Mouse (Mus musculus) forebrain, embryonic 16.5 days (tissue): Measurements from ENCODE around the gene Gpc2. TPM values are rescaled to one million over a fixed set of nuclear protein-coding genes. Genes with fewer than 3 reads are reported as not detected.

Experiments used
- ATAC-seq: fragments of 200-750 bp; cut with Nextera tagmentation; 2 replicates; pipeline ENCODE4 v1.8.0; 2017; ENCODE audit warnings: mild to moderate bottlenecking, moderate library complexity
- H3K27ac ChIP-seq: fragments of 300-500 bp; sonication (generic); 2 replicates; pipeline ENCODE4 v1.5.1; 2014; ENCODE audit warnings: low read length, control low read depth
- H3K27me3 ChIP-seq: fragments of 300-500 bp; sonication (generic); replicated peaks from 2 replicates; pipeline ENCODE4 v1.6.1; 2014; ENCODE audit warnings: low read length; ENCODE audit not compliant: control insufficient read depth, insufficient read depth
- H3K36me3 ChIP-seq: fragments of 300-500 bp; sonication (generic); 2 replicates; pipeline ENCODE4 v1.6.1; 2014; ENCODE audit not compliant: control insufficient read depth, insufficient read depth
- H3K4me1 ChIP-seq: fragments of 300-500 bp; sonication (generic); replicated peaks from 2 replicates; pipeline ENCODE4 v1.6.1; 2014; ENCODE audit warnings: low read length; ENCODE audit not compliant: control insufficient read depth, insufficient read depth
- H3K4me2 ChIP-seq: fragments of 300-500 bp; sonication (generic); 2 replicates; pipeline ENCODE4 v1.6.1; 2014; ENCODE audit warnings: mild to moderate bottlenecking, low read length, control low read depth
- H3K4me3 ChIP-seq: fragments of 300-500 bp; sonication (generic); replicated peaks from 2 replicates; pipeline ENCODE4 v1.5.1; 2014; ENCODE audit warnings: mild to moderate bottlenecking, low read length, control low read depth
- H3K9ac ChIP-seq: fragments of 300-500 bp; sonication (generic); replicated peaks from 2 replicates; pipeline ENCODE4 v1.6.1; 2014; ENCODE audit warnings: low read depth, low read length, control low read depth
- H3K9me3 ChIP-seq: fragments of 300-500 bp; sonication (generic); 2 replicates; pipeline ENCODE4 v1.6.1; 2016; ENCODE audit warnings: low read length; ENCODE audit not compliant: control insufficient read depth
- WGBS: fragments of 180-500 bp; shearing (Covaris S2); extraction: QIAGEN DNeasy Blood & Tissue Kit; methylation state at CpG from one replicate; pipeline ENCODE4 v1.1.7; 2014; 5-methylcytosine and 5-hydroxymethylcytosine counted together
- polyA plus RNA-seq: library from polyadenylated mRNA; unstranded; fragments of >200 nt; fragmentation: Nextera tagmentation; extraction: Ambion mirVana; gene quantifications from 2 replicates; pipeline ENCODE4 v1.2.1, GENCODE M21; 2015

Gene Gpc2
- polyA plus RNA-seq, 1 experiment from 2014 or later = 245 TPM

- H3K27ac ChIP-seq = no peak overlapping the region
- no peak for ATAC-seq
- no peaks in the 10 kb centered on the region for H3K4me1 ChIP-seq
- WGBS = 91% methylated on average over 3 of the region's 3 CpGs
- no peak overlapping the region for H3K9ac ChIP-seq
- H3K4me2 ChIP-seq = no peak overlapping the region
- H3K36me3 ChIP-seq = no peaks in the 10 kb centered on the region
- H3K27me3 ChIP-seq = no peaks in the 10 kb centered on the region
- H3K9me3 ChIP-seq = no peaks in the 10 kb centered on the region
- H3K4me3 ChIP-seq = no peak overlapping the region
Observed at GRCm38 (mm10) chr5:138229511-138229910, 50.3 kb downstream of the Gpc2 start.

GRCm38 (mm10) chr5:138228026-138228425, 51.8 kb downstream of the Gpc2 start:
- no peak for ATAC-seq
- Histone ChIP-seq H3K27me3 (no peaks in the 10 kb centered on the region), H3K4me3 (no peak overlapping the region), H3K4me2 (no peak overlapping the region), H3K9ac (no peak overlapping the region), H3K9me3 (no peaks in the 10 kb centered on the region), H3K36me3 (no peaks in the 10 kb centered on the region), H3K4me1 (no peaks in the 10 kb centered on the region), H3K27ac (no peak overlapping the region)
- WGBS = 52% methylated on average over 3 of the region's 3 CpGs

GRCm38 (mm10) chr5:138227367-138227766, 52.4 kb downstream of the Gpc2 start:
- H3K4me1 ChIP-seq = no peaks in the 10 kb centered on the region
- WGBS = 75% methylated on average over 2 of the region's 2 CpGs
- ATAC-seq = no peak
- H3K9me3 ChIP-seq = no peaks in the 10 kb centered on the region
- H3K27me3 ChIP-seq = no peaks in the 10 kb centered on the region
- no peak overlapping the region for H3K4me2 ChIP-seq
- H3K27ac ChIP-seq = no peak overlapping the region
- H3K36me3 ChIP-seq = no peaks in the 10 kb centered on the region
- no peak overlapping the region for H3K4me3 ChIP-seq
- no peak overlapping the region for H3K9ac ChIP-seq

GRCm38 (mm10) chr5:138226491-138226890, 53.3 kb downstream of the Gpc2 start:
- Histone ChIP-seq H3K9me3 (no peaks in the 10 kb centered on the region), H3K27me3 (no peaks in the 10 kb centered on the region), H3K36me3 (no peaks in the 10 kb centered on the region), H3K4me2 (no peak overlapping the region), H3K27ac (no peak overlapping the region), H3K4me1 (no peaks in the 10 kb centered on the region), H3K9ac (no peak overlapping the region), H3K4me3 (no peak overlapping the region)
- 87% methylated on average over 4 of the region's 4 CpGs for WGBS
- no peak for ATAC-seq

DNA sequence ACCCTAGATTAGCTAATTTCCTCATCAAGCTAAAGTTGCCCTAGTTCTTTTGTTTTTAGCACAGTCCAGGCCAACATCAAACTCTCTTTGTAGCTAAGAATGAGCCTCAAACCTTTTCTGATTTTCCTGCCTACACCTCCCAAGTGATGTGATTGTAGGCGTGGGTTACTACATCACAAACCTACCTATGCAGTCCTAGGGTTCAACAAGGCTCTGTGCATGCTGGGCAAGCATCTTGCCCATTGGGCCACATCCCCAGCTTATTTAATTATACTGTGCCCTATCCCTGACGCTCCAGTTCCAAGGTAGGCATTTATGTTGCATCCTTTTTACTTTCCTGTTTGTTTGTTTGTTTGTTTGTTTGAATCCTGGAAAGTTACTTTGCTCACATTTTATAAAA, 54.1 kb downstream of the Gpc2 start, which contains the start of gene Nxpe5:
Gene Nxpe5, plus strand, starts transcription at position 199 of the 400 bp plus-strand sequence.
- no peak for ATAC-seq
- Histone ChIP-seq H3K4me3 (no peak within 1 kb of the TSS), H3K27ac (no peak within 1 kb of the TSS), H3K9ac (no peak within 1 kb of the TSS), H3K4me1 (no peaks in the 10 kb centered on the region), H3K27me3 (no peaks in the 10 kb centered on the region), H3K36me3 (no peaks in the 10 kb centered on the region), H3K9me3 (no peaks in the 10 kb centered on the region), H3K4me2 (no peak within 1 kb of the TSS)
- 59% methylated on average over 2 of the region's 2 CpGs for WGBS

Other genes with a start within 250 kb of the Gpc2 start
- gene Smok3c, start 226.8 kb downstream of the Gpc2 start, polyA plus RNA-seq = not detected in 2 replicates
- 31.2 and 34.2 TPM in 2 replicates for gene Zkscan1, start 194.9 kb downstream of the Gpc2 start, polyA plus RNA-seq
- gene Zscan21, start 163.1 kb downstream of the Gpc2 start, polyA plus RNA-seq = 117 and 118 TPM in 2 replicates
- 39.4 and 43.9 TPM in 2 replicates for gene Zfp113, start 124.3 kb downstream of the Gpc2 start, polyA plus RNA-seq
- 281 and 305 TPM in 2 replicates for gene Cops6, start 118.9 kb downstream of the Gpc2 start, polyA plus RNA-seq
- 27.8 and 31.9 TPM in 2 replicates for gene Ap4m1, start 108.0 kb downstream of the Gpc2 start, polyA plus RNA-seq
- 173 and 191 TPM in 2 replicates for gene Mcm7, start 107.6 kb downstream of the Gpc2 start, polyA plus RNA-seq
- gene Taf6, start 92.6 kb downstream of the Gpc2 start, polyA plus RNA-seq = 83.2 and 87.6 TPM in 2 replicates
- 39.8 and 40.8 TPM in 2 replicates for gene Cnpy4, start 92.5 kb downstream of the Gpc2 start, polyA plus RNA-seq
- gene Mblac1, start 85.7 kb downstream of the Gpc2 start, polyA plus RNA-seq = 12.9 and 13.2 TPM in 2 replicates
- gene Nxpe5, start 54.1 kb downstream of the Gpc2 start, polyA plus RNA-seq = not detected in 2 replicates
- 71.3 and 87.4 TPM in 2 replicates for gene Lamtor4, start 24.5 kb downstream of the Gpc2 start, polyA plus RNA-seq
- 11.1 and 14.0 TPM in 2 replicates for gene BC037034, start 16.0 kb downstream of the Gpc2 start, polyA plus RNA-seq
- 1.6 and 2.4 TPM in 2 replicates for gene Gal3st4, start 7.2 kb downstream of the Gpc2 start, polyA plus RNA-seq
- gene Gm43720, start within 50 bp of the Gpc2 start, polyA plus RNA-seq = 0.10 TPM in 1 of 2 replicates, not detected in the other
- 5.6 and 6.3 TPM in 2 replicates for gene Stag3, start 235 bp upstream of the Gpc2 start, polyA plus RNA-seq
- gene Pvrig, start 62.0 kb upstream of the Gpc2 start, polyA plus RNA-seq = not detected in 2 replicates
- gene Zfp157, start 161.5 kb upstream of the Gpc2 start, polyA plus RNA-seq = 82.4 and 82.8 TPM in 2 replicates